Mouse (Mus musculus): ENCODE measurements around the gene Lzts2. TPM values are rescaled to one million over a fixed set of nuclear protein-coding genes. Genes with fewer than 3 reads are reported as not detected.

The Lzts2 gene
- total RNA-seq, 1 experiment: 31.9 TPM

DNA sequence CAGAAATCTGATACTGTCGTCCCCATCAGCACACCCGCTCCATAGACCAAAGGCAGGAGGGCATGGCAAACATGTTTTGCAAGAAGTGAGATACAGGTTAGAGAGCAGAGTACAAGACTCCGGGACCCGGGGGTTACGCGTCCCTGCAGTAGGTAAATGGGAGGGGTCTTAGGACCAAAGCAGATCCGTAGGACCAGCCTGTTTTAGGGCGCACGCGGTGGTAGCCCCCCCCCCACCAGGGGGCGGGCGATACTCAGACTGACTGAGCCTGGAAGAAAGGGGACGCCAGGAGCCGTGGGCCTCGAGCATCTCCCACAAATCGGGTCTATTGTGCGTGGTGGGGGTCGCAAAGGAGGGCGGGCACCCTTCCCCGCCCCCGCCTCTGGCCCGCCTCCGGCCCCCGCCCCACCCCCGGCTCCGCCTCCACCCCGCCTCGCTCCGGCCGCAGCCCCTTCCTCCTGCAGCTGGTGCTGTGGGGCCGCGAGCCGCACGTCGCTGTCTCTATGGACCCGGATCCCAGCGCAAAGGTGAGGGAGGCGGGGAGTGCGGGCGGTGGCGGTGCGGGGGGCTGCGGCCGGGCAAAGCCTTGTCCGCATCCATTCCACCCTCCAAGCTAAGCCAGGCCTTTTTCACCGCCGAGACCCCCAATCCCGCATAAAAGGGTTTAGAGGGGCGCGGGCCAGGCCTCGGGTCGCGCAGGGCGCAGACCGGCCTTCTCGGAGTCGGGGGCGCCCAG is 25.2 kb upstream of the Lzts2 start, which contains the start of gene Sema4g:
Gene Sema4g, plus strand, starts transcription at position 271 of the 736 bp plus-strand sequence.
- peaks cover 6 to 30% of the 10 kb centered on the region in 2 experiments for H3K4me1 ChIP-seq (ENCODE audit: control insufficient read depth in 2 of 2, insufficient read depth in 2 of 2, low read length in 2 of 2, poor library complexity in 1 of 2)
- in situ Hi-C loops (cut with MboI; ENCODE audit: low sequenced_read_pairs in 2 of 2, unreplicated experiment in 2 of 2): no loop called here
- no peak within 1 kb of the TSS for H3K27ac ChIP-seq (ENCODE audit: insufficient read depth, low read depth, low read length, poor library complexity, severe bottlenecking)
- peak within 1 kb of the TSS; percentile 59 for H3K9ac ChIP-seq (ENCODE audit: insufficient read depth, low read depth, low read length, poor library complexity, severe bottlenecking)
- H3K9me3 ChIP-seq (ENCODE audit: control insufficient read depth, insufficient read depth, low read depth, low read length): no peaks in the 10 kb centered on the region
- peak within 1 kb of the TSS; percentile 75 to 77 for H3K4me3 ChIP-seq (ENCODE audit: insufficient read depth in 1 of 2, low read depth in 1 of 2, low read length in 2 of 2, poor library complexity in 1 of 2, severe bottlenecking in 1 of 2)
- TF ChIP-seq CHD2 (IDR thresholded peaks at IDR 0.05; ENCODE audit: low read depth, low read length): no peak
- TF ChIP-seq HCFC1 (IDR thresholded peaks at IDR 0.05; ENCODE audit: borderline replicate concordance, insufficient read depth, low read length): no peak
- TF ChIP-seq MAFK (IDR thresholded peaks at IDR 0.05; ENCODE audit: insufficient read depth, low read depth, low read length): no peak
- no peak for TF ChIP-seq ZC3H11A (IDR thresholded peaks at IDR 0.05; ENCODE audit: borderline replicate concordance, low read depth, low read length)
- TF ChIP-seq ZNF384 (IDR thresholded peaks at IDR 0.05; ENCODE audit: low read depth, low read length): no peak
- no peaks in the 10 kb centered on the region for H3K36me3 ChIP-seq (ENCODE audit: control insufficient read depth, insufficient read depth, low read length, poor library complexity, severe bottlenecking)
- DNase-seq (ENCODE audit: low read depth, low spot score): no peak

GRCm38 (mm10) chr19:44989567-44990495 is 24.4 kb upstream of the Lzts2 start:
- Histone ChIP-seq H3K9me3 (ENCODE audit: control insufficient read depth, insufficient read depth, low read depth, low read length) (no peaks in the 10 kb centered on the region), H3K4me1 (ENCODE audit: control insufficient read depth in 2 of 2, insufficient read depth in 2 of 2, low read length in 2 of 2, poor library complexity in 1 of 2) (peaks cover 6 to 30% of the 10 kb centered on the region in 2 experiments), H3K4me3 (ENCODE audit: insufficient read depth in 1 of 2, low read depth in 1 of 2, low read length in 2 of 2, poor library complexity in 1 of 2, severe bottlenecking in 1 of 2) (peak overlapping the region; percentile 75 to 77), H3K9ac (ENCODE audit: insufficient read depth, low read depth, low read length, poor library complexity, severe bottlenecking) (peak overlapping the region; percentile 59), H3K27ac (ENCODE audit: insufficient read depth, low read depth, low read length, poor library complexity, severe bottlenecking) (no peak overlapping the region), H3K36me3 (ENCODE audit: control insufficient read depth, insufficient read depth, low read length, poor library complexity, severe bottlenecking) (no peaks in the 10 kb centered on the region)
- in situ Hi-C loops (cut with MboI; ENCODE audit: low sequenced_read_pairs in 2 of 2, unreplicated experiment in 2 of 2): no loop called here
- no peak for DNase-seq (ENCODE audit: low read depth, low spot score)
- TF ChIP-seq ZNF384 (IDR thresholded peaks at IDR 0.05; ENCODE audit: low read depth, low read length) (no peak), CHD2 (IDR thresholded peaks at IDR 0.05; ENCODE audit: low read depth, low read length) (no peak), MAFK (IDR thresholded peaks at IDR 0.05; ENCODE audit: insufficient read depth, low read depth, low read length) (no peak), HCFC1 (IDR thresholded peaks at IDR 0.05; ENCODE audit: borderline replicate concordance, insufficient read depth, low read length) (no peak), ZC3H11A (IDR thresholded peaks at IDR 0.05; ENCODE audit: borderline replicate concordance, low read depth, low read length) (no peak)

DNA sequence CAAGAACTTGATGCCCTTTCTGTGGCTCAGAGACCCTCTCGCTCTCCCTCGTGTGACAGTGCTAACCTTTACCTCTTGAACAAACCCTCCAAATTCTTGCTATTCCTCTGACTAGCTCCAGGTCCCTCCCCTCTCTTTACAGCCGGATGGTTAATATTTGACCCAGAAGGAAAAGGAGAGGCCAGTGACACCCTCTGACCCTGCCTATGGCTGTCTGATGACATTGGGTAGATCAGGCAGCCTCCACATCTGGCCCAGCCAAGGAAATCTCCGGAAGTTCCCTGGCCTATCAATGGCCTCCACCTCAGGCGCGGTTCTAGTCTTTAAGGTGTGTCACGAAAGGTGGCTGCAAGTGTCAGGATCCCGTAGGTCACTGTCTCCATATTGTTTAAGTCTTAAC is 23.2 kb upstream of the Lzts2 start:
- H3K9ac ChIP-seq (ENCODE audit: insufficient read depth, low read depth, low read length, poor library complexity, severe bottlenecking): no peak overlapping the region
- TF ChIP-seq MAFK (IDR thresholded peaks at IDR 0.05; ENCODE audit: insufficient read depth, low read depth, low read length) (no peak), ZNF384 (IDR thresholded peaks at IDR 0.05; ENCODE audit: low read depth, low read length) (no peak), CHD2 (IDR thresholded peaks at IDR 0.05; ENCODE audit: low read depth, low read length) (no peak), HCFC1 (IDR thresholded peaks at IDR 0.05; ENCODE audit: borderline replicate concordance, insufficient read depth, low read length) (no peak), ZC3H11A (IDR thresholded peaks at IDR 0.05; ENCODE audit: borderline replicate concordance, low read depth, low read length) (no peak)
- no peak overlapping the region for H3K27ac ChIP-seq (ENCODE audit: insufficient read depth, low read depth, low read length, poor library complexity, severe bottlenecking)
- H3K4me1 ChIP-seq (ENCODE audit: control insufficient read depth in 2 of 2, insufficient read depth in 2 of 2, low read length in 2 of 2, poor library complexity in 1 of 2): peaks cover 6 to 32% of the 10 kb centered on the region in 2 experiments
- H3K4me3 ChIP-seq (ENCODE audit: insufficient read depth in 1 of 2, low read depth in 1 of 2, low read length in 2 of 2, poor library complexity in 1 of 2, severe bottlenecking in 1 of 2): no peak overlapping the region
- in situ Hi-C loops (cut with MboI; ENCODE audit: low sequenced_read_pairs in 2 of 2, unreplicated experiment in 2 of 2): no loop called here
- H3K36me3 ChIP-seq (ENCODE audit: control insufficient read depth, insufficient read depth, low read length, poor library complexity, severe bottlenecking): no peaks in the 10 kb centered on the region
- DNase-seq (ENCODE audit: low read depth, low spot score): no peak
- H3K9me3 ChIP-seq (ENCODE audit: control insufficient read depth, insufficient read depth, low read depth, low read length): no peaks in the 10 kb centered on the region

DNA sequence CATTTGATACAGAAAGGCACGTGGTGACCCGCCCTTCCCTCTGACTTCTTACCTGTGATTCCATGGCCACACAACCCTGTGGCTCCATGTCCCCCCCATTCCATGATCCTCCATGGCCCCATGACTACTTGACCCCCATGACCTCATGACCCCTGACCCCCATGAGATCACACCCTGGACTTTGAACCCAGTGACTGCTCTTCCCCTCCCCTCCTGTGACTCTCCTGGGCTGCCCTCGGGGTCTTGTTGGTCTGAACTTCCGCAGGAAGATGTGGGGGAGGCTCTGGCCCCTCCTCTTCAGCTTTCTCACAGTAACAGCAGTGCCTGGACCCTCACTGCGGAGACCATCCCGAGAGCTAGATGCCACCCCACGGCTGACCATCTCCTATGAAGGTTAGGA is 22.0 kb upstream of the Lzts2 start:
- no peaks in the 10 kb centered on the region for H3K36me3 ChIP-seq (ENCODE audit: control insufficient read depth, insufficient read depth, low read length, poor library complexity, severe bottlenecking)
- no peak for DNase-seq (ENCODE audit: low read depth, low spot score)
- H3K9ac ChIP-seq (ENCODE audit: insufficient read depth, low read depth, low read length, poor library complexity, severe bottlenecking): no peak overlapping the region
- in situ Hi-C loops (cut with MboI; ENCODE audit: low sequenced_read_pairs in 2 of 2, unreplicated experiment in 2 of 2): no loop called here
- no peak overlapping the region for H3K27ac ChIP-seq (ENCODE audit: insufficient read depth, low read depth, low read length, poor library complexity, severe bottlenecking)
- H3K4me1 ChIP-seq (ENCODE audit: control insufficient read depth in 2 of 2, insufficient read depth in 2 of 2, low read length in 2 of 2, poor library complexity in 1 of 2): peaks cover 6 to 36% of the 10 kb centered on the region in 2 experiments
- no peak overlapping the region for H3K4me3 ChIP-seq (ENCODE audit: insufficient read depth in 1 of 2, low read depth in 1 of 2, low read length in 2 of 2, poor library complexity in 1 of 2, severe bottlenecking in 1 of 2)
- TF ChIP-seq HCFC1 (IDR thresholded peaks at IDR 0.05; ENCODE audit: borderline replicate concordance, insufficient read depth, low read length): no peak
- TF ChIP-seq ZNF384 (IDR thresholded peaks at IDR 0.05; ENCODE audit: low read depth, low read length): no peak
- no peak for TF ChIP-seq CHD2 (IDR thresholded peaks at IDR 0.05; ENCODE audit: low read depth, low read length)
- no peak for TF ChIP-seq ZC3H11A (IDR thresholded peaks at IDR 0.05; ENCODE audit: borderline replicate concordance, low read depth, low read length)
- no peak for TF ChIP-seq MAFK (IDR thresholded peaks at IDR 0.05; ENCODE audit: insufficient read depth, low read depth, low read length)
- H3K9me3 ChIP-seq (ENCODE audit: control insufficient read depth, insufficient read depth, low read depth, low read length): no peaks in the 10 kb centered on the region

Measured in ES-E14 (cell line).